Comparison of ENCODE assay signal across 8 mouse cellular contexts in the genomic region with DNA sequence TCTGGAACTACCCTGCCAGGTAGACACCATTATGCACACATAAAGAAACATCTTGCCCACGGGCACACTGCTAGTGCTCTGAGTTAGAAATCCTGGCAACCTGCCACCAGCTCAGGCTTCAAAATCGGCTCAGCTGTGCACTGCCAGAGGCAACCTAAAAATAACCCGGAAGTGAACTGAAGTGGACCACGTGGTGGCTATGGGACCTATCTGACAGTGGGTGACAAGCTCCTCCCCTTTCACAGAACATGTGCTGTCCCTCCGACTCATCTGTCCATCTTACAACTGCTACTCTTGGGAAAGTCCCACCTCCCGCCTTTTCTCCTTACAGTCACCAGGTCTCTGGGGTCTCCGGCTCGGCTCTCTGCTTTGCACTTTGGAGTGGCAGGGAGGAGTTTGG. TPM values are rescaled to one million over a fixed set of nuclear protein-coding genes. Genes with fewer than 3 reads are reported as not detected.
DNase-seq lines count a peak whose midpoint lies in the region; ATAC-seq lines count a peak whose summit lies in the region.

No protein-coding gene starts in this region.

- peak; percentile 78 for ATAC-seq in forebrain, embryonic 15.5 days (replicated peaks)

- no peak overlapping the region for H3K27ac ChIP-seq in forebrain, embryonic 15.5 days (replicated peaks)

- intact Hi-C loops in heart, postnatal 25 days (cut with DNase I): loop anchor here (5.0 kb wide), 1 partner anchor 38 kb away; no protein-coding TSS in a partner anchor

- peaks cover 34% of the 10 kb centered on the region for H3K4me1 ChIP-seq in forebrain, embryonic 15.5 days

- H3K4me3 ChIP-seq in forebrain, embryonic 15.5 days: no peak overlapping the region

- H3K36me3 ChIP-seq in forebrain, embryonic 15.5 days: no peaks in the 10 kb centered on the region

- H3K27me3 ChIP-seq in forebrain, embryonic 15.5 days: no peaks in the 10 kb centered on the region

- H3K9ac ChIP-seq in forebrain, embryonic 15.5 days (replicated peaks): no peak overlapping the region

- DNase-seq in embryo, embryonic 10 days (ENCODE audit: low spot score): peak; percentile 19
- DNase-seq in embryo, embryonic 9.5 days (ENCODE audit: extremely low spot score): no peak
- peak; percentile 74 for DNase-seq in adrenal gland, postnatal 10 days
- peak; percentile 17 for DNase-seq in heart, postnatal 25 days (ENCODE audit: low spot score)
- DNase-seq in kidney, postnatal 4 days: peak; percentile 58 to 67
- DNase-seq in lung, postnatal 36 days: peak; percentile 80
- peak; percentile 25 for DNase-seq in right cerebral cortex, postnatal 25 days

- H3K9me3 ChIP-seq in forebrain, embryonic 15.5 days: no peaks in the 10 kb centered on the region

- 29% methylated on average over 8 of the region's 8 CpGs for WGBS in forebrain, embryonic 15.5 days

- no peak overlapping the region for H3K4me2 ChIP-seq in forebrain, embryonic 15.5 days (replicated peaks)

RNA-seq across cellular contexts. Expression of a gene that starts 10.3 kb away (rescaled TPM):
- 10 to 100 TPM; 36.0 to 45.7 TPM for total RNA-seq in adrenal gland, postnatal 10 days (2021)
- 14.2 and 15.7 TPM in 2 replicates for polyA plus RNA-seq in forebrain, embryonic 15.5 days (2015; fragmentation: Nextera tagmentation; extraction: Ambion mirVana)
- total RNA-seq in heart, postnatal 25 days (2021): 10 to 100 TPM; 14.4 to 15.1 TPM
